Mouse (Mus musculus): ENCODE data around the gene Clca2. TPM values are rescaled to one million over a fixed set of nuclear protein-coding genes. Genes with fewer than 3 reads are reported as not detected.

Clca2 gene
- polyA plus RNA-seq (2012; rRNA removed): 0.55 and 0.82 TPM in 2 replicates

DNA sequence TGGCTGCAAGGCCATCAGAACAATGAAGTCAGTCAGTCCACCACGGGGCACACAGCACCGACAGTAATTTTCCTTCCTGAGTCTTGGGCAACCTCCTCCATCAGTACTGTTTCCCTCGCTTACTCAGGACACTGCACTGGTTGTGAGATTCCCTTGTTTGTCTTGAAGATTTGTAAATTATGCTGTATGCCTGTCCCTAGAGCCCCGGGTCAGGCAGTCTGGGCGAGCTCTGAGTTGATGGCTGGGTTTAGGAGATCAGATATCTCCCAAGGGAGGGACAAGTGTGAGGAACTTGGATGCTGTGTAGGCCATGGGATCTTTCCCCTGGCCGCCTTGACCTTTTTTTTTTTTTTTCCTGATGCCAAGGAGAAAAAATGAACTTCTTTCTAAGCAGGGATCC, at the start of gene Clca2:
Gene Clca2, minus strand, starts transcription at position 153 of the 400 bp plus-strand sequence.

DNA sequence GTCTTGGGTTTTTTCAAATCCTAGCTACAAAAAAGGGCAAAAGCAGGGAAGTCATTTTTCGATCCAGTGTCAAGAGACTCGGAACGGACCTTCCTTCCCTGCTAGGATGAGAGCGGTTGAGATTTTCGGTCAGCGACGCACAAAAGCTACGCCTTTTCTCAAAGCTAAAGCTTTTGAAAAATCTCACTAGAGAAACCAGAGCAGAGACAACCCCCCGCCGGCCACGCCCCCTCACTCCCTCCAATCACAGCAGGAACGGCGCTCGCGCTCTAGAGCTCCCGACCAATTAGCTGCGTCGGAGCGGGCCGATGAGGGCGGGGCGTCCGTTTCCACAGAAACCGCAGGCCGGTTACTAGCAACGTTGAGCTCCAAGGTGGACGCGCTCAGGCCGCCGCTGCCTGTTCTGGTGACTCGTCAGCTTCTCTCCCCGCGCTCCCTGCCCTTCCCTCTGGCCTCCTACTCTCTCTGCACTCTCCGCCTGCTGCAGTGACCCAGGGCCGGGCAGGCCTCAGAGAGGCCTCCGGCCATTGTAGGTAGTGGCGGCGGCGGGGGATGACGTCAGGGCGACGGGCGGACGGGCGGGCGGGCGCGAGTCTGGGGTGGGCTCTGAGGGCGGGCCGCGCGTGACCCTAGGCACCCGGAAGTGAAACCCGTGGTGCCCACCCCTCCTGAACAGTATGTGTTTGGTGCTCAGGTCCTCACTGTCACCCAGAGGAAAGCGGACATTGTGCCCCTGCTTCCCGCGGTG, 19.2 kb upstream of the Clca2 start, which contains the start of gene Odf2l:
Gene Odf2l, plus strand, starts transcription at position 335 of the 748 bp plus-strand sequence.

GRCm38 (mm10) chr3:145032676-145033075, 66.6 kb downstream of the Clca2 start, which contains the start of gene Clca1:
TSS of gene Clca1 (minus strand) at chr3:145032776.

Other genes with a start within 250 kb of the Clca2 start
- 0.03 TPM in 1 of 2 replicates, not detected in the other for gene Clca4b, start 166.9 kb downstream of the Clca2 start, polyA plus RNA-seq (2012; rRNA removed)
- gene Clca4a, start 124.4 kb downstream of the Clca2 start, polyA plus RNA-seq (2012; rRNA removed): 0.08 and 0.14 TPM in 2 replicates
- gene Clca1, start 66.7 kb downstream of the Clca2 start, polyA plus RNA-seq (2012; rRNA removed): 47.6 and 66.5 TPM in 2 replicates
- gene Odf2l, start 19.1 kb upstream of the Clca2 start, polyA plus RNA-seq (2012; rRNA removed): 0.67 and 0.70 TPM in 2 replicates
- 0.05 and 0.17 TPM in 2 replicates for gene Col24a1, start 193.0 kb upstream of the Clca2 start, polyA plus RNA-seq (2012; rRNA removed)

Data from stomach, adult 2 months (tissue).